In the genomic region with DNA sequence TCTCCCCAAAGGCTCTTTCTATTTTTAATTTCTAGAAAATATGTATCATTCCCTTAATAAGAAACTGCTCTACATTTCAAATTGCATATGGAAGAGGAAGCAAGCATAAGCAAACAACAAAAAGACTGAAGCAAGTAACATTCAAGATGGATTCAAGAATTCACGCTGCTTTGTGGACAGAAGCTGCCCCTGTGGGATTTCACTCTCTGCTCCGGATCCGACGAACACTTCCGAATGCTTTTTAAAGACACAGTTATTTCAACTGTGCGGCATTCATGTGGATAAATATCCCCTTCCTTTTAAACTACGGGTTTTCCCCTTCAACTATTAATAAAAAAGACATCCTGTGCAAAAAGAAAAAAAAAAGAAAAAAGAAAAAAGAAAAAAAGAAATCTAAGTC, we compare ENCODE assay signal across 16 mouse cellular contexts.
DNase-seq lines count a peak whose midpoint lies in the region; ATAC-seq lines count a peak whose summit lies in the region.
"Had no signal": no experiment of that assay in that cellular context is flagged by ENCODE, and none has a peak within 500 bp of the region (broad histone marks: within the 10 kb centered on the region; RNA-seq: fewer than 3 reads in every experiment).

No protein-coding gene starts in this region.

- intact Hi-C loops in heart, postnatal 25 days (cut with DNase I) = no loop called here

- no peak overlapping the region for H3K27ac ChIP-seq in heart, embryonic 13.5 days (replicated peaks)
- H3K27ac ChIP-seq in neural tube, embryonic 11.5 days (ENCODE audit: low read depth, low read length) = peak overlapping the region; percentile 75
- peak overlapping the region; percentile 88 for H3K27ac ChIP-seq in hindbrain, embryonic 14.5 days
- H3K27ac ChIP-seq in neural tube, embryonic 15.5 days (replicated peaks) = no peak overlapping the region
- H3K27ac ChIP-seq: embryonic facial prominence, embryonic 13.5 days; lung, embryonic 15.5 days had no signal

- DNase-seq in heart, postnatal 25 days (ENCODE audit: low spot score) = no peak
- no peak for DNase-seq in neural tube, embryonic 11.5 days (ENCODE audit: low spot score)
- no peak for DNase-seq in neural tube, embryonic 10.5 days (ENCODE audit: extremely low spot score, low spot score)
- DNase-seq in hindbrain, embryonic 14.5 days (ENCODE audit: low spot score) = peak; percentile 49
- DNase-seq in liver = no peak
- DNase-seq in yolk sac, embryonic 10.5 days (ENCODE audit: low spot score) = no peak
- DNase-seq: cerebellum, adult 2 months; kidney, adult 11 months; layer of hippocampus, adult 9-11 months; thymus, adult 2 months had no signal

- H3K27me3 ChIP-seq in heart, embryonic 13.5 days (replicated peaks) = no peaks in the 10 kb centered on the region
- no peaks in the 10 kb centered on the region for H3K27me3 ChIP-seq in neural tube, embryonic 11.5 days (ENCODE audit: control insufficient read depth, insufficient read depth, low read length)
- H3K27me3 ChIP-seq in hindbrain, embryonic 14.5 days (ENCODE audit: control insufficient read depth, insufficient read depth, low read length) = no peaks in the 10 kb centered on the region
- no peaks in the 10 kb centered on the region for H3K27me3 ChIP-seq in neural tube, embryonic 15.5 days (replicated peaks)

- no peaks in the 10 kb centered on the region for H3K36me3 ChIP-seq in heart, embryonic 13.5 days
- no peaks in the 10 kb centered on the region for H3K36me3 ChIP-seq in neural tube, embryonic 11.5 days (ENCODE audit: control insufficient read depth, insufficient read depth, low read length)
- no peaks in the 10 kb centered on the region for H3K36me3 ChIP-seq in hindbrain, embryonic 14.5 days (replicated peaks; ENCODE audit: control insufficient read depth, insufficient read depth)
- H3K36me3 ChIP-seq in neural tube, embryonic 15.5 days = no peaks in the 10 kb centered on the region
- H3K36me3 ChIP-seq: embryonic facial prominence, embryonic 13.5 days; G1E; lung, embryonic 15.5 days had no signal

- no peak overlapping the region for H3K4me3 ChIP-seq in heart, embryonic 13.5 days
- no peak overlapping the region for H3K4me3 ChIP-seq in neural tube, embryonic 11.5 days (ENCODE audit: low read depth, low read length)
- no peak overlapping the region for H3K4me3 ChIP-seq in hindbrain, embryonic 14.5 days (replicated peaks; ENCODE audit: low read length)
- H3K4me3 ChIP-seq in neural tube, embryonic 15.5 days (replicated peaks) = no peak overlapping the region
- H3K4me3 ChIP-seq: embryonic facial prominence, embryonic 13.5 days; lung, embryonic 15.5 days had no signal

- no peak overlapping the region for H3K9ac ChIP-seq in heart, embryonic 13.5 days
- no peak overlapping the region for H3K9ac ChIP-seq in neural tube, embryonic 11.5 days (ENCODE audit: low read length)
- peak overlapping the region; percentile 36 for H3K9ac ChIP-seq in hindbrain, embryonic 14.5 days
- no peak overlapping the region for H3K9ac ChIP-seq in neural tube, embryonic 15.5 days (replicated peaks)
- H3K9ac ChIP-seq: embryonic facial prominence, embryonic 13.5 days; lung, embryonic 15.5 days had no signal

- peaks cover 4% of the 10 kb centered on the region for H3K4me1 ChIP-seq in heart, embryonic 13.5 days
- H3K4me1 ChIP-seq in neural tube, embryonic 11.5 days (ENCODE audit: control insufficient read depth, insufficient read depth, low read length) = 0 out of 2 replicates have a peak, but pooled peaks cover 2% of the 10 kb centered on the region
- H3K4me1 ChIP-seq in hindbrain, embryonic 14.5 days (replicated peaks; ENCODE audit: control insufficient read depth, insufficient read depth, low read length) = peaks cover 37% of the 10 kb centered on the region
- H3K4me1 ChIP-seq in neural tube, embryonic 15.5 days = peaks cover 29% of the 10 kb centered on the region
- H3K4me1 ChIP-seq: lung, embryonic 15.5 days had no signal

- H3K9me3 ChIP-seq in heart, embryonic 13.5 days = no peaks in the 10 kb centered on the region
- H3K9me3 ChIP-seq in neural tube, embryonic 11.5 days (ENCODE audit: control insufficient read depth, low read length) = no peaks in the 10 kb centered on the region
- H3K9me3 ChIP-seq in hindbrain, embryonic 14.5 days (ENCODE audit: control insufficient read depth, low read length) = no peaks in the 10 kb centered on the region
- no peaks in the 10 kb centered on the region for H3K9me3 ChIP-seq in neural tube, embryonic 15.5 days (replicated peaks)
- H3K9me3 ChIP-seq: embryonic facial prominence, embryonic 13.5 days; G1E; lung, embryonic 15.5 days had no signal

- ATAC-seq in heart, embryonic 13.5 days (ENCODE audit: extremely low read depth, insufficient number of reproducible peaks, low FRiP score, low TSS enrichment) = no peak
- no peak for ATAC-seq in neural tube, embryonic 11.5 days (ENCODE audit: insufficient read depth, low FRiP score, low TSS enrichment)
- ATAC-seq in hindbrain, embryonic 14.5 days (ENCODE audit: low FRiP score) = no peak
- no peak for ATAC-seq in neural tube, embryonic 15.5 days (ENCODE audit: low FRiP score)

- WGBS in heart, embryonic 13.5 days = 53% methylated on average over 7 of the region's 7 CpGs
- WGBS in neural tube, embryonic 11.5 days = 31% methylated on average over 7 of the region's 7 CpGs
- 18% methylated on average over 7 of the region's 7 CpGs for WGBS in hindbrain, embryonic 14.5 days
- WGBS in neural tube, embryonic 15.5 days = 13% methylated on average over 7 of the region's 7 CpGs

- peak overlapping the region; percentile 27; the same call in 1 of the 2 replicates for H3K4me2 ChIP-seq in heart, embryonic 13.5 days
- no peak overlapping the region for H3K4me2 ChIP-seq in neural tube, embryonic 11.5 days (ENCODE audit: low read depth)
- H3K4me2 ChIP-seq in hindbrain, embryonic 14.5 days (replicated peaks) = peak overlapping the region; percentile 28; the same call in 1 of the 2 replicates
- peak overlapping the region; percentile 20; the same call in 1 of the 2 replicates for H3K4me2 ChIP-seq in neural tube, embryonic 15.5 days
- H3K4me2 ChIP-seq: embryonic facial prominence, embryonic 13.5 days; heart, embryonic 11.5 days; lung, embryonic 15.5 days had no signal

Comparison
In these comparisons a context has a peak if more than half of its experiments do, and no peak if none do; other contexts are left out.
1. H3K27ac ChIP-seq: peak in neural tube, embryonic 11.5 days (single experiment) and hindbrain, embryonic 14.5 days (single experiment); none in heart, embryonic 13.5 days (single experiment) and neural tube, embryonic 15.5 days (single experiment).